Mouse (Mus musculus): ENCODE results near the gene Lpcat1.

- no peak for TF ChIP-seq HCFC1 (IDR thresholded peaks at IDR 0.05; ENCODE audit: borderline replicate concordance, insufficient read depth, low read length)
- TF ChIP-seq ZC3H11A (IDR thresholded peaks at IDR 0.05; ENCODE audit: borderline replicate concordance, low read depth, low read length) = no peak
- TF ChIP-seq CHD2 (IDR thresholded peaks at IDR 0.05; ENCODE audit: low read depth, low read length) = no peak
- no peak for TF ChIP-seq MAFK (IDR thresholded peaks at IDR 0.05; ENCODE audit: insufficient read depth, low read depth, low read length)
Observed at GRCm38 (mm10) chr13:73483331-73483730, 16.3 kb downstream of the Lpcat1 start.

Data from ES-E14 (cell line).